Mouse (Mus musculus) kidney, postnatal 0 days (tissue): Measurements from ENCODE around the gene Hibch. TPM values are rescaled to one million over a fixed set of nuclear protein-coding genes. Genes with fewer than 3 reads are reported as not detected.

Source experiments
- ATAC-seq: fragments of 200-750 bp; cut with Nextera tagmentation; replicated peaks from 2 replicates; pipeline ENCODE4 v1.8.0; 2017; ENCODE audit warnings: low read depth, moderate number of reproducible peaks, moderate TSS enrichment, moderate library complexity; ENCODE audit not compliant: low FRiP score
- DNase-seq: peaks from one replicate; pipeline ENCODE4 v3.0.0-alpha.2; 2016; ENCODE audit warnings: low spot score
- H3K27ac ChIP-seq: fragments of 300-500 bp; sonication (generic); 2 replicates; pipeline ENCODE4 v1.5.1; 2014; ENCODE audit warnings: mild to moderate bottlenecking
- H3K27me3 ChIP-seq: fragments of 300-500 bp; sonication (generic); 2 replicates; pipeline ENCODE4 v1.6.1; 2014; ENCODE audit warnings: low read length, mixed read lengths; ENCODE audit not compliant: insufficient read depth
- H3K36me3 ChIP-seq: fragments of 300-500 bp; sonication (generic); 2 replicates; pipeline ENCODE4 v1.6.1; 2014; ENCODE audit warnings: low read length, mixed read lengths; ENCODE audit not compliant: insufficient read depth
- H3K4me1 ChIP-seq: fragments of 300-500 bp; sonication (generic); replicated peaks from 2 replicates; pipeline ENCODE4 v1.6.1; 2014; ENCODE audit warnings: antibody characterized with exemption, low read length, mixed read lengths; ENCODE audit not compliant: insufficient read depth
- H3K4me2 ChIP-seq: fragments of 300-500 bp; sonication (generic); 2 replicates; pipeline ENCODE4 v1.6.1; 2014; ENCODE audit warnings: mild to moderate bottlenecking, low read length, moderate library complexity, mixed read lengths
- H3K4me3 ChIP-seq: fragments of 300-500 bp; sonication (generic); replicated peaks from 2 replicates; pipeline ENCODE4 v1.5.1; 2014; ENCODE audit warnings: low read depth, low read length
- H3K9ac ChIP-seq: fragments of 300-500 bp; sonication (generic); 2 replicates; pipeline ENCODE4 v1.6.1; 2014; ENCODE audit warnings: low read depth, low read length
- H3K9me3 ChIP-seq: fragments of 300-500 bp; sonication (generic); replicated peaks from 2 replicates; pipeline ENCODE4 v1.6.1; 2016; ENCODE audit warnings: low read length, inconsistent platforms, mixed read lengths
- CTCF ChIP-seq: IDR thresholded peaks from 2 replicates; pipeline ENCODE4 v1.5.1; 2016; ENCODE audit warnings: antibody characterized with exemption, low read depth, mild to moderate bottlenecking, moderate library complexity
- WGBS: fragments of 180-500 bp; shearing (Covaris S2); extraction: QIAGEN DNeasy Blood & Tissue Kit; methylation state at CpG from one replicate; pipeline ENCODE4 v1.1.7; 2014; 5-methylcytosine and 5-hydroxymethylcytosine counted together
- polyA plus RNA-seq: library from polyadenylated mRNA; unstranded; fragments of >200 nt; fragmentation: Nextera tagmentation; extraction: Ambion mirVana; gene quantifications from 2 replicates; pipeline ENCODE4 v1.2.1, GENCODE M21; 2015

The Hibch gene
- polyA plus RNA-seq, 1 experiment from 2014 or later, result 30.7 TPM

DNA sequence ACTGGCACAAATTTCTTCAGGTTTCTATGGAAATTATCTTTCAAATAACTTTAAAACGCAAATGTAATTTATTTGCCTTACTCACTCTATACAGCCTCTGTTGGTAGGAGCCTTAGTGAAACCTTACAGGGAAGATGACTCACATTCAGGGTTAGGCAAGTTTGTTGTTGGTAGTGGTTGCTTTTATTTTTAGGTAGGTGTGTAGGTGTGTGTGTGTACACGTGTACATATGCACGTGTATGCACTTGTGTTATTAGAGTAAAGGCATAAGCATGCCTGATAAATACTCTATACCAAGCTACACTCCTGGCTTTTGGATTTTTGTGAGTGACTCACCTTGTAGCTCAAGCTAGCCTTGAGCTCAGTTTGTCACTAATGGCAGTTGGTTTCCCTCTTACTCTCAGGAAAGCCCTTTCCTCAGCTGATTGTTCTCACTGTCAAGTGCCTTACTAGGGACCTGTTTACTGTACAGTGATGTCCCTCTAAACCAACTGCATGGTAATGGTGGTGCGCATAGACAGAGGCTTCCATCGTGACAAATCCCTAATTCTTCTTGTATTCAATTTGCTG, 42.2 kb upstream of the Hibch start:
- Histone ChIP-seq H3K27ac (no peak overlapping the region), H3K9ac (no peak overlapping the region), H3K27me3 (no peaks in the 10 kb centered on the region), H3K4me3 (no peak overlapping the region), H3K36me3 (no peaks in the 10 kb centered on the region), H3K9me3 (no peaks in the 10 kb centered on the region), H3K4me1 (peaks cover 22% of the 10 kb centered on the region), H3K4me2 (no peak overlapping the region)
- DNase-seq (no peak), ATAC-seq (no peak; the same call in 1 of the 2 replicates)
- 80% methylated on average over 5 of the region's 5 CpGs for WGBS
- TF ChIP-seq CTCF, result no peak

DNA sequence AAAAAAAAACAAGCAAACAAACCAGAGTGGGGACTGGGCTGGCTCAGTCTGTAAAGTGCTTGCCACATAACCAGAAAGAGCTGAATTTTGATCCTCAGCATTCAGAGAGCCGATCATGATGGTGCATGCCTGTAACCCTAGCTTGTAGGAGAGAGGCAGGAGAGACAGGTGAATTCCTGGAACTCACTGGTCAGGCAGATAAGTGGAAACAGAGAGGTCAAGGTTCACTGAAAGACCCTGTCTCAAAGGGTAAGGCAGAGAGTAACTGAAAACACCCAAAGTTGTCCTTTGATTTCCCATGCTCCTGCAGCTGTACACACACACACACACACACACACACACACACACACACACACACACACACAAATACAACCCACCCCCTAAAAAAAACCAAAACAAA, 39.7 kb upstream of the Hibch start:
- Histone ChIP-seq H3K9ac (no peak overlapping the region), H3K36me3 (no peaks in the 10 kb centered on the region), H3K9me3 (no peaks in the 10 kb centered on the region), H3K27me3 (no peaks in the 10 kb centered on the region), H3K4me3 (no peak overlapping the region), H3K4me1 (peaks cover 5% of the 10 kb centered on the region; the same call in 1 of the 2 replicates), H3K4me2 (no peak overlapping the region), H3K27ac (no peak overlapping the region)
- TF ChIP-seq CTCF, result no peak
- ATAC-seq (no peak), DNase-seq (no peak)
- 73% methylated on average over 1 of the region's 1 CpGs for WGBS

DNA sequence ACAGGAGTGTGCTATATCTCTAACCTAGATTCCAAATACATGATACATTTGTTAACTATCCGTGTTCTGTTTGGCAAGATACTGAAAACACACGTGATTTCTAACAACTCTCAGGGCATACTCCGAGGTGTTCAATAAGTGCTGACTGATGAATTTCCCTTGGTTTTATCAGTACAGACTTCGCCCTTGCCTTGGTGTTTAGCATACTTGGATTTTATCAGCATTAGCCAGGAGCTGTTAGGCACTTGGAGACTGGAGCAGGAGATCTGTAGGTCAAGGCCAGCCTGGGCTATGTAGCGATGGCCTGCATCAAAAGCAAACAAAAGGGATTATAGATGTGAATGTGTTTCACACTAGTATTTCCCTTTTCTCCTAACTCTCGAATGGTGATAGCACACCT, 36.3 kb upstream of the Hibch start:
- no peak for TF ChIP-seq CTCF
- no peaks in the 10 kb centered on the region for H3K27me3 ChIP-seq
- DNase-seq (no peak), ATAC-seq (no peak)
- no peak overlapping the region for H3K4me2 ChIP-seq
- H3K27ac ChIP-seq, result no peak overlapping the region
- no peak overlapping the region for H3K9ac ChIP-seq
- no peaks in the 10 kb centered on the region for H3K9me3 ChIP-seq
- 86% methylated on average over 6 of the region's 6 CpGs for WGBS
- no peaks in the 10 kb centered on the region for H3K36me3 ChIP-seq
- H3K4me1 ChIP-seq, result no peaks in the 10 kb centered on the region
- H3K4me3 ChIP-seq, result no peak overlapping the region

DNA sequence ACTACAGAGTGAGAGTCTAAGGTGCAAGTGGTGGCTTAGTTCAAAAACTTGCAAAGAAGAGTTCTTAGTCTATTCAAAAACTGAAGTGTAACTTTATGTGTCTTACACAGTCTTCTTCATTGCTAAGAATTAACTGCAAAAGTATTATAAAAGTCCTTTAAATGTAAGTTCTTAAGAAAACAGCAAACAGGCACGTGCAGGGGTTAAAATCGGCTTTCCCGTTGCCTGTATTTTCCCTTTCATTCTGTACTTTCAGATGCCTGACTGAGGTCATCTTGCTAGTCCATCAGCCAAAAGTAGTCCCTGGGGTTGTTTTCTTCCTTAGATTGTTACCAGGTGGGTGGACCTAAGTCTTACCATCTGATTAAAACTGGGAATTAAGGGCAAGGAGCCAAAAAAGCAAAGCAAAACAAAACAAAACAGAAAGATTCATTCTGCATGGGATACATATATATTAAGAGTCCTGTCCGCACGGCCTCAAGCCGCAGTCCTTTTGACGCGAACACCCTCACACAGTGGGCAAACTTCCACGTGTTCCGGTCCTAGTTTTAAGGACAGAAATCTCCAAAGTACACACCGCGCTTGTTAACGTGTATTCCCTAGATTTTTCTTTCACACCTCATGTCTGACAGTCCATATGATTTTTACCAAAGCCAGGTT, 28.4 kb upstream of the Hibch start:
- Histone ChIP-seq H3K9me3 (no peaks in the 10 kb centered on the region), H3K4me3 (peak overlapping the region; percentile 64), H3K27me3 (no peaks in the 10 kb centered on the region), H3K36me3 (no peaks in the 10 kb centered on the region), H3K27ac (no peak overlapping the region), H3K4me2 (peak overlapping the region; percentile 87), H3K9ac (no peak overlapping the region), H3K4me1 (no peaks in the 10 kb centered on the region)
- DNase-seq (peak; percentile 23), ATAC-seq (0 out of 2 replicates have a peak, but pooled peaks have one; percentile 6)
- no peak for TF ChIP-seq CTCF
- WGBS, result 32% methylated on average over 13 of the region's 13 CpGs

DNA sequence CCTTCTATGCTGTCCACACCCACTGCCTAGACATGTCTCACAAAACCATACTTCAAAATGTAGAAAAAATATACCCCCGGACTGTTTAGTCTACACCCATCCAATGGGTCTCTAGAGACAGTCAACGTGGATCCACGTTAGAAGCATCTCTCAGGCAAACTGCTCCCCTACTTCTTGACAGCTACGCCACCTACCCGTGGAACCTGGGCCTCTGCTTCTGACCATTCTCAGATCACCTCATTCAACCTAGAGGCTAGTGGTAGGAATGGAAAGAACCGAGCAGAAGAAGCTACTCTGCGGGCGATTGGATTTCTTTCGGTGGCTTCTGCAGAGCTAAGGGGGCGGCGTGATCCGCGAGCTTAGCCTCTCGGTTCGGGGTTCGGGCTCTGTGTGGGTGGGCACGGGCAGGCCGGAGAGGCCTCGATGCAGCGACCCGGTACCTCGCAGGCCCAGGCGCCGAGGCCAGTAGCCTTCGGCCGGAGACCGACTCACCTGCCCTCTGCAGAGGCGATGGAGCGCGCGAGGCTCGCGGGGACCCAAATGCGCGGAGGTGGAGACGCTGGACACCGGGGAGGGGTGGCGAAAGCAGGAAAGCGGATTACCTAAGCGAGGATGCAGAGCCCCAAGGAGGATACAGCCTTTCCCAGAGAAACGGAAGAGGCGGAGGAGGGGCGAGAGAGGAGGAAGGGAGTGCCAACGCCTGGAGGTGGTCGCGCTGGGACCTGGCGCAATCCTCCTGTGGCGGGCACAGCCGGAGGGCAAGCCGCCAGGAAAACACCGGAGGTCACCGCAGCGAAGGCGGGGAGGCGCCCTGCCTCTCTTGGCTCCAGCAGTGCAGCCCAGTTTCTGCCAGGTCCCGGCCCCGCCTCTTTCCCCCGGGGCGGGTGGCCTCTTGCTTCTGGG, 27.6 kb upstream of the Hibch start, which contains the start of gene Inpp1:
Gene Inpp1 (minus strand): TSS at position 779 of the 903 bp plus-strand sequence.
- Histone ChIP-seq H3K9ac (peak within 1 kb of the TSS; percentile 74), H3K9me3 (no peaks in the 10 kb centered on the region), H3K4me2 (peak within 1 kb of the TSS; percentile 87), H3K4me3 (peak within 1 kb of the TSS; percentile 64), H3K4me1 (no peaks in the 10 kb centered on the region), H3K36me3 (no peaks in the 10 kb centered on the region), H3K27me3 (no peaks in the 10 kb centered on the region), H3K27ac (peak within 1 kb of the TSS; percentile 72)
- ATAC-seq (peak; percentile 89), DNase-seq (peak; percentile 75)
- 2% methylated on average over 48 of the region's 59 CpGs for WGBS
- peak; percentile 63 for TF ChIP-seq CTCF

DNA sequence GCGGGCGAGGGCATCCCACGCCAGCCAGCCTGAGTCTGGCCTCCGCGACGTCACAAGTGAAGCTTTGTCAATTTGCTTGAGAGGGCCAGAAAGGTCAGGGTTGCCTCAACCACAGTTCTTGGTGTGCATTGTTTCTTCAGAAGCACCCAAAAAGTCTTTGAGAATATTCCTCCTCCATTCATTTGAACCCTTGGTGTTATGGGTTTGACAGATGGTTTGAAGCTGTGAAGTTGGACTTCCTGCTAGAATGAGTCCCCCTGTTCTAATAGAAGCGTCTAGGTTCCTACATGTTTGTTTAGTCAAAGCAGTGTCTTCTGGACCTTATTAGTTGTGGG, 26.9 kb upstream of the Hibch start:
- Histone ChIP-seq H3K9me3 (no peaks in the 10 kb centered on the region), H3K4me1 (no peaks in the 10 kb centered on the region), H3K27me3 (no peaks in the 10 kb centered on the region), H3K4me2 (peak overlapping the region; percentile 87), H3K27ac (no peak overlapping the region), H3K4me3 (peak overlapping the region; percentile 64), H3K9ac (peak overlapping the region; percentile 74), H3K36me3 (no peaks in the 10 kb centered on the region)
- DNase-seq (no peak), ATAC-seq (0 out of 2 replicates have a peak, but pooled peaks have one; percentile 10)
- no peak for TF ChIP-seq CTCF
- 6% methylated on average over 5 of the region's 7 CpGs for WGBS
